Mouse (Mus musculus) mesoderm, embryonic 11.5 days (tissue): ENCODE measurements at regions not wholly inside any gene's neighbourhood (a gene's known extent, or its start where the extent isn't known, plus 50 kb on each side); places are given as distances from the start of the nearest gene placed in this dataset.
"Not testable (repeated sequence)": the region's sequence is repeated elsewhere in the genome, so short reads cannot be mapped to it uniquely, and the experiment has no call there.

Experiments
- DNase-seq: peaks from one replicate; pipeline ENCODE4 v3.0.0-alpha.2; 2012; ENCODE audit warnings: low read depth, low spot score

DNA sequence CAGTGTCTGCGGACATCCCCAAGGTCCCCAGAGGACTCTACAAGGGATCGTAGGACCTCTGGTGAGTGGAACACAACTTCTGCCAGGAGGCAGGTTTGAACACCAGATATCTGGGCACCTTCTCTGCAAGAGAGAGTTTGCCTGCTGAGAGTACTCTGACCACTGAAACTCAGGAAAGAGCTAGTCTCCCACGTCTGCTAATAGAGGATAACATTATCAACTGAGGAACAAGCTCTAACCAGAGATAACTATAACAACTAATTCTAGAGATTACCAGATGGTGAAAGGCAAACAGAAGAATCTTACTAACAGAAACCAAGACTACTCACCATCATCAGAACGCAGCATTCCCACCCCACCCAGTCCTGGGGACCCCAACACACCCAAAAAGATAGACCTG is 415.1 kb downstream of the Sis start:
- not testable (repeated sequence) for DNase-seq

DNA sequence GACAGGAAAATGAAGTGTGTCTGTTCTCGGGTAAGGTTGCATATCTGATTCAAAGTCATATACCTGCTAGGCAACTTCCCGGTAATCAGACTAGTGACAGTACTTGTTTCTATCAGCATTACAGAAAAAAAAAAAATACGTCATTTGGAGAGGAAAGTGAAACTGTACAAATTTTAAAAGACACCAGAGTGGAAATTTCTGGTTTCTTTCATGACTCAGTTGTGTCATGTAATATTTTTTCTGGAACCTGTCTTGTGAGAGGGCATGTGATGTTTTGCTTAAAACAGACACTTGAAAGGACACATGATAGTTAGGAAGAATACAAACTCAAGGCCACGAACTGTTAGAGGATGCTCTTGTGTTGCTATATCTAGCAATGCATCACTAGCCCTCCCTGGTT is 433.7 kb downstream of the Sis start:
- no peak for DNase-seq

DNA sequence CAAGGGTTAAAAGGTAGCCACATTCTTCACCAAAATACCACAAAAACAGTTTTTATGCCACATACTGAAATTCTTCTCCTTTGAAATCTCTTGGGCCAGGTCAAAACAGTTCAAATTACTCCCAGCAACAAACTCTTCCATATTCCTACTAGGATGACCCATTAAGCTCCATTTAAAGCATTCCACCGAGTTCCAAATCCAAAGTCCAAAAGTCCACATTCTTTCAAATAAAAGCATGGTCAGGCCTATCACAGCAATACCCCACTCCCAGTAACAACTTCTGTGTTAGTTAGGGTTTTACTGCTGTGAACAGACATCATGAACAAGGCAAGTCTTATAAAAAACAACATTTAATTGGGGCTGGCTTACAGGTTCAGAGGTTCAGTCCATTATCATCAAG is 441.9 kb downstream of the Sis start:
- not testable (repeated sequence) for DNase-seq

DNA sequence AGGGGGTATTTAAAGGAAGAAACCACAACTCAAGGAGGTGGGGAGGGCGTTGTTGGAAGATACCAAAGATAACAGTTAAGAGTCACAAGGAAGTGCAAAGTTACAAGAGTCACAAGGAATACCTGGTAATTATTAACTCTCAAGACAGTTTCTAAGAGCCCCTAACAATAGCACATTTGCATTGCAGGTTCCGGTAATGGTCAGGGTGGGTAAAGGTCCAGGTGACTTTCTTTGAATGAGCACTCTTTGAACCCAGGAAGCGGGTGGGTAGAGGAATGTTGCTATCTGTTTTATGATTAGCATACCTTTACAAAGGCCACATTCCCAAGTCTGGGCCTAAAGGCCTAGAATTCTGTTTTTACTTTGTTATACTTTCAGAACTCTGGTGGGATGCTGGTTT is 449.8 kb downstream of the Sis start:
- DNase-seq = not testable (repeated sequence)

DNA sequence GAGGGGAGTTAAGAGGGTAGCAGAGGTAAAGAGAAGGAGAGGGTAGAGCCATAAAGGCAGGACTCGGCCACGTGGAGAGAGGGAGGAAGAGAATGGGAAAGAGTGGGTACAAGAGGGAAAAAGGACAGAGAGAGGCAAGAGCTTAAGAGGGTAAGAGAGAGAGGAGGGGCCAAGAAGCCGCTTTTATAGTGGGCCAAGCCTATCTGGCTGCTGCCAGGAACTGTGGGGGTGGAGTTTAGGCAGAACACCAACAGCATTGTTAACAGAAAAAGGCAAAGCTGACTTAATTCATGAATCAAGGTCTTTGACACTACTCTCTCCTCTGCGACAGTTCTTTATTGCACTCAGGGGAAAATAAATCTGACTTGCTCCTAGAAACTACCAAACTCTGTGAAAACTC is 463.4 kb downstream of the Sis start:
- peak; percentile 30 for DNase-seq

DNA sequence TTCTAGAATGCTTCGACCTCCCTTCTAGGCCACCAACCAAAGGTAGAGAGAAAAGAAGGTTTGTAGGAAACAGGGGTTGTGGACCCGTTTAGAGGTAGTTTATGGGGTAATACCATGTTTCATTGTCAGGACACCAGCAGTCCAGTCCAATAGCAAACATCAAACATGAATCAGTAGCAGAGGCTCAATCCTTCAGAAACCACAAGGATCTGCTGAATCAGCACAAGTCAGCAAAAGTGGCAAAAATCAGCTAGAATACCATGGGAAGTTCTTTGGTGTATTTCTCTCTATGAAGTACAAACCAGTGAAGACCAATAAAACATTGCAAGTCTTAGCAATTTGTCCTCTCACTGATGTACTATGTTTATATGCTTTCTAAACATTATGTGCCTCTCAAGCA is 465.9 kb downstream of the Sis start:
- no peak for DNase-seq

DNA sequence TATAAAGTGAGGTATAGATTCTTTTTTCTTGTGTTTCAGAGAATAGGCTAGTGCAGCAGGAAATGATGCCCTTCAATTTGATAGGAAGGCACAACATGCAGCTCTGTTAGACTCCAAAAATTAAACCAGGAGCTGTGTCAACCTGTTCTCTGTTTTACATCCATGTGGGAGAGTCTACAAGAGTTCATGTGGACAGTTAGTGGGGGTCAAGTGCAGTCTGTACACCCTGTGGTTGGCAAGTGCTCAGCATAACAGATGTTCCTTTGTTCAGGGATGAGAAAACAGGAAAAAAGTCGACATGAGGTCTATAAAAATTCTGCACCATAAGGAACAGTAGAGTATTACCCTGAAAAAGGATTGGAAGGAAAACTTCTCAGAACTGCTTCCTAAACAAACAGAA is 512.3 kb downstream of the Sis start:
- DNase-seq = peak; percentile 34
